Mouse (Mus musculus) small intestine, adult 2 months (tissue): ENCODE measurements at regions not wholly inside any gene's neighbourhood (a gene's known extent, or its start where the extent isn't known, plus 50 kb on each side); places are given as distances from the start of the nearest gene placed in this dataset.

ENCODE experiments used
- H3K27ac ChIP-seq: fragments of 200-500 bp; 2 replicates; pipeline ENCODE4 v1.5.1; 2012; ENCODE audit warnings: low read depth, low read length, control low read depth, inconsistent platforms; ENCODE audit not compliant: insufficient read depth
- H3K27me3 ChIP-seq: fragments of 200-500 bp; 2 replicates; pipeline ENCODE4 v1.6.1; 2012; ENCODE audit warnings: mild to moderate bottlenecking, moderate library complexity, low read length, inconsistent platforms; ENCODE audit not compliant: control insufficient read depth, insufficient read depth
- H3K36me3 ChIP-seq: fragments of 200-500 bp; 2 replicates; pipeline ENCODE4 v1.6.1; 2012; ENCODE audit warnings: mild to moderate bottlenecking, low read length, control low read depth, inconsistent platforms; ENCODE audit not compliant: control insufficient read depth, insufficient read depth
- H3K4me1 ChIP-seq: fragments of 200-500 bp; 2 replicates; pipeline ENCODE4 v1.6.1; 2012; ENCODE audit warnings: low read length, inconsistent platforms, mixed read lengths; ENCODE audit not compliant: control insufficient read depth, insufficient read depth, insufficient read length
- H3K4me3 ChIP-seq: fragments of 200-500 bp; 2 replicates; pipeline ENCODE4 v1.5.1; 2012; ENCODE audit warnings: low read depth, mild to moderate bottlenecking, control low read depth, inconsistent platforms, low read length, moderate library complexity
- CTCF ChIP-seq: fragments of 200-500 bp; IDR thresholded peaks from 2 replicates; pipeline ENCODE4 v1.5.1; 2012; ENCODE audit warnings: low read depth, mild to moderate bottlenecking, control low read depth, inconsistent platforms, low read length, moderate library complexity, mixed read lengths; ENCODE audit not compliant: insufficient replicate concordance, insufficient read length; ENCODE audit errors: extremely low read depth
- POLR2A ChIP-seq: fragments of 200-500 bp; IDR thresholded peaks from 2 replicates; pipeline ENCODE4 v1.6.1; 2012; ENCODE audit warnings: low read depth, mild to moderate bottlenecking, control low read depth, inconsistent platforms, low read length, moderate library complexity
- WGBS: fragments of 180-500 bp; shearing (Covaris S2); methylation state at CpG from one replicate; pipeline ENCODE4 v1.1.7; 2018; 5-methylcytosine and 5-hydroxymethylcytosine counted together

DNA sequence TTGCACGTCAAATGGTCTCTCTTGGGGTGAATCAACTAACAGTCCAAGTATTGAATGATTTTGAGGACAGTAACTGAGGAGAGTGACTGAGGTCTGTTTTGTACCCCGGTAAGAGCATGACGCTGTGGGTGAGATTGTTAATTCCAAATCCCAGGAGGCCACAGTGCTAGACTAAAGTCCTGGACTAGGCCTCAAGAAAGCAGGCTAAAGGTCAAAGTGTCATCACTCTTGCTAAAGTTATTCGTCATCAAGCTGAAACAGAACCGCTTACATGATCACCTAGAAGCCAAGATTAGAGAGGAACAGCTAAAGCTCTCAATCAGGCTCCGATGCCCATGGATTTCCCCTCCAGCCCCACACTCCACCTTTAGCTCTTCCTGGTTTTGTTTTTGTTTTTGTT, 76.6 kb downstream of the Gm10260 start:
- H3K4me3 ChIP-seq, result no peak overlapping the region
- H3K36me3 ChIP-seq, result no peaks in the 10 kb centered on the region
- H3K27me3 ChIP-seq, result no peaks in the 10 kb centered on the region
- H3K4me1 ChIP-seq, result no peaks in the 10 kb centered on the region
- TF ChIP-seq CTCF, result no peak
- TF ChIP-seq POLR2A, result no peak
- no peak overlapping the region for H3K27ac ChIP-seq
- 92% methylated on average over 6 of the region's 6 CpGs for WGBS

DNA sequence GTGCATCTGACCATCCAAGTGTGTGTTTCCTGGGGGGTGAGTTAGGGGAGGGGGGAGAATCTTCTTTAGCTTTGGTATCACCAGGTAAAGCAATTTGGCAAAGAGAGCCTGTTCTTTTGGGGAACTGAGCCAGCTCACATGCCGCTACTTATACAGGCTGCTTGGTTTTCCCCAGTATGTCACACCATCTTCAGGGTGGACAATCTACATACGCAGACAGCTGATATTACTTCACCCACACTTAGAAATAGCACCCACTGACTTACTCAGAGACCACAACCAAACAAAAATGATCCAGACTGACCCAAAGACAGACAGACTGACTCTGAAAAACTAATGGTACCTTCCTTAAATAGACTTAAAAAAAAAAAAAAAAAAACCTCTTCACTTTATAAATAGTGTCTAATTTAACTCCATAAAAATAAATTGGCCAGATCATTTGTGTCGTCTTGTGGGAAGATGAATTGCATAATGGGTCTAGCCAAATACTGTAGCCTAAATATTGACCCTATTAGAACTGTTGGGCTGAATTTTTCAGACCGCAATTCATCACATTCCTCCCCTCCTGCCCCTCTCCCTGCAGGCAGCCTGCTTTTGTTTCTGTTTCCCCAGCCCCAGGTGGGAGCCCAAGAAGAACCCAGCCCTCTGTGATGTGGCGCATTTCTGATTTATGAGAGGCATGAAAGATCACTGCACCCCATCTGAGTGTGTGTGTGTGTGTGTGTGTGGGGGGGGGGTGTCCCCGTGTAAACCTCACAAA, 79.0 kb downstream of the Gm10260 start:
- H3K4me1 ChIP-seq, result no peaks in the 10 kb centered on the region
- no peak overlapping the region for H3K27ac ChIP-seq
- H3K36me3 ChIP-seq, result no peaks in the 10 kb centered on the region
- WGBS, result 71% methylated on average over 6 of the region's 6 CpGs
- H3K4me3 ChIP-seq, result no peak overlapping the region
- TF ChIP-seq POLR2A (no peak), CTCF (no peak)
- H3K27me3 ChIP-seq, result no peaks in the 10 kb centered on the region

- 73% methylated on average over 5 of the region's 5 CpGs for WGBS
- H3K36me3 ChIP-seq, result no peaks in the 10 kb centered on the region
- H3K4me3 ChIP-seq, result no peak overlapping the region
- no peak overlapping the region for H3K27ac ChIP-seq
- no peak for TF ChIP-seq POLR2A
- TF ChIP-seq CTCF, result no peak
- H3K4me1 ChIP-seq, result no peaks in the 10 kb centered on the region
- H3K27me3 ChIP-seq, result no peaks in the 10 kb centered on the region
These were observed 80.0 kb downstream of the Gm10260 start for GRCm38 (mm10) chr13:97680283-97680896.

GRCm38 (mm10) chr13:97678991-97679390, 81.4 kb downstream of the Gm10260 start:
- TF ChIP-seq POLR2A (no peak), CTCF (no peak)
- 95% methylated on average over 5 of the region's 5 CpGs for WGBS
- H3K27ac ChIP-seq, result no peak overlapping the region
- no peaks in the 10 kb centered on the region for H3K36me3 ChIP-seq
- H3K4me1 ChIP-seq, result no peaks in the 10 kb centered on the region
- H3K4me3 ChIP-seq, result no peak overlapping the region
- H3K27me3 ChIP-seq, result no peaks in the 10 kb centered on the region

DNA sequence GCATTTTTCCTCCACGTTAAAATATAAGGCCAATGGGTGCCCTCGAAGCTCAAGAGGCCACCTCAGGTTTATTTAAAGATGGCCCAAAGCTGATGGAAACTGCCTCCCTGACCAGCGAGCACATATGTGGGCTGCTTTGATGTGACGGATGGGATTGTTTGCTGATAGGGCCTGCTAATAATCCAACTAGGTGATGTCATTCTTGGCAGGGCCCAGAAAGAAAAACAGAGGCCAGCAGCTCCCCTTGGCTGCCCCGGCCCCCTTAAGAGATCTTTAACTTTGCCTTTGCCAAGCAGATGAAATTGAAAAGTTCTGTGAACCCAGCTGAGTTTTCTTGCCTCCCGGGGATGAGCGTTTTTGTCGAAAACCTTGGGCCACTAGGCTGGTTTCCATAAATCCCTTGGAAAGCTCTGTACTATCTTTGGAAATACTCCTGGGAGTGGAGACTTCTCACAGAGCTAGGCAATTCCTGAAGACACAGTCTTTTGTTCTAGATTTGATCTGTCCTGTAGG, 83.8 kb downstream of the Gm10260 start:
- TF ChIP-seq POLR2A (no peak), CTCF (no peak)
- no peak overlapping the region for H3K4me3 ChIP-seq
- no peaks in the 10 kb centered on the region for H3K4me1 ChIP-seq
- H3K27ac ChIP-seq, result no peak overlapping the region
- H3K36me3 ChIP-seq, result no peaks in the 10 kb centered on the region
- no peaks in the 10 kb centered on the region for H3K27me3 ChIP-seq
- WGBS, result 70% methylated on average over 8 of the region's 8 CpGs

DNA sequence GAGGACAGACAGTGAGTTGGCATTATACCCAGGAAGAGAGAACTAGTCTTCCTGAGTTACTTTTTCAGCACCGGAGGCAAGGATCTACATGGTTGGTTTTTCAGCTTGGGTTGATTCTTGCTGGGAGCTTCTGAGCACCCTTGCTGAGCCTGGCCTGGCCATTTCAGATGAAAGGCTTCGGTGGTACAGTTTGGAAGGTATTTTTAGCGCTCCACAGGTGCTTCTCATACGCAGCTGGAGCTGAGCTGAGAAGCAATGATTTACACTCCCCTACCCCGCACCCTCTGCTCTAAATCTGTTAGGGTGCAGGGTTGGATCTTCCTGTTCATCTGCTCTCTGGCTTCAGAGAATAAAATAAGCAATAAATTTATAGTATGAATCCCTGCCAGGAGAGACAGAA, 87.3 kb downstream of the Gm10260 start:
- H3K4me3 ChIP-seq, result no peak overlapping the region
- no peak overlapping the region for H3K27ac ChIP-seq
- TF ChIP-seq CTCF (no peak), POLR2A (no peak)
- no peaks in the 10 kb centered on the region for H3K4me1 ChIP-seq
- no peaks in the 10 kb centered on the region for H3K27me3 ChIP-seq
- WGBS, result 83% methylated on average over 5 of the region's 5 CpGs
- no peaks in the 10 kb centered on the region for H3K36me3 ChIP-seq

- 75% methylated on average over 7 of the region's 7 CpGs for WGBS
- no peaks in the 10 kb centered on the region for H3K27me3 ChIP-seq
- no peak overlapping the region for H3K27ac ChIP-seq
- TF ChIP-seq POLR2A (no peak), CTCF (no peak)
- no peak overlapping the region for H3K4me3 ChIP-seq
- H3K36me3 ChIP-seq, result no peaks in the 10 kb centered on the region
- H3K4me1 ChIP-seq, result no peaks in the 10 kb centered on the region
These were observed 88.3 kb downstream of the Gm10260 start for GRCm38 (mm10) chr13:97672038-97672675.

DNA sequence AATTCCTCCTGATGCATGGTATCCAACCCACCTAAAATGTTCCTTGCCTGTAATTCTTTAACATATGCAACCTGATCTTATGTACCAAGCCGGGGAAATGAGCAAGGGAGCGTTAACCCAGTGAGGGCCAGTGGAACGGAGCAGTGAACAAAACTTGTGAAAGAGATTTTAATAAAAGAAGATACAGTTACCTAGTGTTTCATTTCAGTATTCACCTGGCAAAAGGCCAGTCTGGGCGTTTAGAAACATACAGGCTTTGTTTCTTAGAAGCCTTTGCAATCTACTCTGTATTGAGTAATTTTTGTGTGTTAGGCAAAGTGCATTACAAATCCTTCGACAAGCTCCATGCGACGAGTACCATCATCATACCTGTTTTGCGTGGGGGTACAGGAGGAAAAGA, 91.1 kb downstream of the Gm10260 start:
- Histone ChIP-seq H3K27me3 (no peaks in the 10 kb centered on the region), H3K36me3 (no peaks in the 10 kb centered on the region), H3K4me1 (no peaks in the 10 kb centered on the region), H3K27ac (no peak overlapping the region), H3K4me3 (no peak overlapping the region)
- WGBS, result 85% methylated on average over 8 of the region's 8 CpGs
- TF ChIP-seq CTCF, result no peak
- TF ChIP-seq POLR2A, result no peak
